Mouse (Mus musculus) liver, embryonic 11.5 days (tissue): ENCODE measurements around the gene Oxa1l. TPM values are rescaled to one million over a fixed set of nuclear protein-coding genes. Genes with fewer than 3 reads are reported as not detected.

ENCODE experiments used
- ATAC-seq: fragments of 200-750 bp; cut with Nextera tagmentation; replicated peaks from 2 replicates; pipeline ENCODE4 v1.8.0; 2017; ENCODE audit warnings: moderate number of reproducible peaks, mild to moderate bottlenecking, moderate TSS enrichment, moderate library complexity; ENCODE audit not compliant: low FRiP score
- DNase-seq: peaks from one replicate; pipeline ENCODE4 v3.0.0-alpha.2; 2017; ENCODE audit warnings: low spot score
- H3K27ac ChIP-seq: fragments of 300-500 bp; sonication (generic); 2 replicates; pipeline ENCODE4 v1.5.1; 2014; ENCODE audit warnings: mild to moderate bottlenecking, low read depth, low read length, control low read depth
- H3K27me3 ChIP-seq: fragments of 300-500 bp; sonication (generic); replicated peaks from 2 replicates; pipeline ENCODE4 v1.6.1; 2014; ENCODE audit warnings: low read length, mixed read lengths; ENCODE audit not compliant: control insufficient read depth, insufficient read depth
- H3K36me3 ChIP-seq: fragments of 300-500 bp; sonication (generic); 2 replicates; pipeline ENCODE4 v1.6.1; 2014; ENCODE audit warnings: mild to moderate bottlenecking, low read length, moderate library complexity, mixed read lengths; ENCODE audit not compliant: control insufficient read depth, insufficient read depth
- H3K4me1 ChIP-seq: fragments of 300-500 bp; sonication (generic); replicated peaks from 2 replicates; pipeline ENCODE4 v1.6.1; 2014; ENCODE audit warnings: low read length, mixed read lengths; ENCODE audit not compliant: control insufficient read depth, insufficient read depth
- H3K4me2 ChIP-seq: fragments of 300-500 bp; sonication (generic); 2 replicates; pipeline ENCODE4 v1.6.1; 2014; ENCODE audit warnings: mild to moderate bottlenecking, control low read depth, moderate library complexity
- H3K4me3 ChIP-seq: fragments of 300-500 bp; sonication (generic); 2 replicates; pipeline ENCODE4 v1.5.1; 2014; ENCODE audit warnings: low read depth, low read length, control low read depth
- H3K9ac ChIP-seq: fragments of 300-500 bp; sonication (generic); 2 replicates; pipeline ENCODE4 v1.6.1; 2014; ENCODE audit warnings: low read depth, low read length, control low read depth
- H3K9me3 ChIP-seq: fragments of 300-500 bp; sonication (generic); 2 replicates; pipeline ENCODE4 v1.6.1; 2016; ENCODE audit warnings: low read length, inconsistent platforms, mixed read lengths; ENCODE audit not compliant: control insufficient read depth
- WGBS: fragments of 180-500 bp; shearing (Covaris S2); extraction: QIAGEN DNeasy Blood & Tissue Kit; methylation state at CpG from one replicate; pipeline ENCODE4 v1.1.7; 2014; 5-methylcytosine and 5-hydroxymethylcytosine counted together
- polyA plus RNA-seq: library from polyadenylated mRNA; unstranded; fragments of >200 nt; fragmentation: Nextera tagmentation; extraction: Ambion mirVana; gene quantifications from 2 replicates; pipeline ENCODE4 v1.2.1, GENCODE M21; 2014

The Oxa1l gene
- 42.3 and 46.7 TPM in 2 replicates for polyA plus RNA-seq

- DNase-seq = peak; percentile 96
- H3K4me2 ChIP-seq = peak within 1 kb of the TSS; percentile 89
Observed at GRCm38 (mm10) chr14:54360577-54361340, at the start of gene Oxa1l. Gene Oxa1l, plus strand, starts transcription at chr14:54360834.

DNA sequence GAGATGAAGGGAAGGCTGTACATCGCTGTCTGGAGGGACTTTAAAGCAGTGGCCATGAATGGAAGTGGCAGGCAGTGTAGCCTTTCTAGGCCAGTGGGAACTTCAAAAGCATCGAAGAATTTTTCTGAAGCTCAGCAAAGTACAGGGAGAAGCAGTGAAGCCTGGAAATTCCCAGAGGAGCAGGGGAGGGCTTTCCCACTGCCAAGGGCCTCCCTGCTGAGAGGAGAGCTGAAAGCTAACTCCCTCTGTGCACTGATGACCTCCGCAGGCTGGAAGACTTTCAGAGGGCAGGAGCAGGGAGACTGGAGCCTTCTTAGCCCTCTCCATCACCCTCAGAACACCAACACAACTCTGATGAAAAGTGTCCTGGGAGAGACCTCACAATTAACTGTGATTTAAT is 48.9 kb upstream of the Oxa1l start:
- Histone ChIP-seq H3K4me3 (no peak overlapping the region), H3K27me3 (no peaks in the 10 kb centered on the region), H3K4me1 (no peaks in the 10 kb centered on the region), H3K27ac (no peak overlapping the region), H3K9ac (no peak overlapping the region), H3K4me2 (no peak overlapping the region), H3K9me3 (no peaks in the 10 kb centered on the region), H3K36me3 (no peaks in the 10 kb centered on the region)
- 39% methylated on average over 3 of the region's 3 CpGs for WGBS
- DNase-seq (no peak), ATAC-seq (no peak)

More at GRCm38 (mm10) chr14:54360577-54361340, at the start of gene Oxa1l:
- WGBS = 1% methylated on average over 48 of the region's 48 CpGs
- Histone ChIP-seq H3K27ac (peak within 1 kb of the TSS; percentile 23), H3K4me1 (peaks cover 9% of the 10 kb centered on the region), H3K27me3 (no peaks in the 10 kb centered on the region), H3K4me3 (peak within 1 kb of the TSS; percentile 72), H3K9me3 (no peaks in the 10 kb centered on the region; the same call in 1 of the 2 replicates), H3K9ac (peak within 1 kb of the TSS; percentile 88), H3K36me3 (peaks cover 10% of the 10 kb centered on the region)
- peak; percentile 84 for ATAC-seq

GRCm38 (mm10) chr14:54321556-54322376 is 38.9 kb upstream of the Oxa1l start:
- no peaks in the 10 kb centered on the region for H3K9me3 ChIP-seq
- H3K4me2 ChIP-seq = no peak overlapping the region
- H3K27me3 ChIP-seq = no peaks in the 10 kb centered on the region
- DNase-seq = no peak
- no peak overlapping the region for H3K4me3 ChIP-seq
- WGBS = 75% methylated on average over 18 of the region's 18 CpGs
- ATAC-seq = no peak
- H3K36me3 ChIP-seq = no peaks in the 10 kb centered on the region
- H3K27ac ChIP-seq = no peak overlapping the region
- no peaks in the 10 kb centered on the region for H3K4me1 ChIP-seq
- no peak overlapping the region for H3K9ac ChIP-seq

- Histone ChIP-seq H3K27me3 (no peaks in the 10 kb centered on the region), H3K9me3 (no peaks in the 10 kb centered on the region), H3K36me3 (no peaks in the 10 kb centered on the region), H3K4me3 (no peak overlapping the region), H3K27ac (no peak overlapping the region), H3K4me1 (no peaks in the 10 kb centered on the region), H3K4me2 (no peak overlapping the region), H3K9ac (no peak overlapping the region)
- WGBS = 63% methylated on average over 5 of the region's 5 CpGs
- DNase-seq = no peak
- no peak for ATAC-seq
Observed at GRCm38 (mm10) chr14:54324486-54324885, 36.1 kb upstream of the Oxa1l start.

DNA sequence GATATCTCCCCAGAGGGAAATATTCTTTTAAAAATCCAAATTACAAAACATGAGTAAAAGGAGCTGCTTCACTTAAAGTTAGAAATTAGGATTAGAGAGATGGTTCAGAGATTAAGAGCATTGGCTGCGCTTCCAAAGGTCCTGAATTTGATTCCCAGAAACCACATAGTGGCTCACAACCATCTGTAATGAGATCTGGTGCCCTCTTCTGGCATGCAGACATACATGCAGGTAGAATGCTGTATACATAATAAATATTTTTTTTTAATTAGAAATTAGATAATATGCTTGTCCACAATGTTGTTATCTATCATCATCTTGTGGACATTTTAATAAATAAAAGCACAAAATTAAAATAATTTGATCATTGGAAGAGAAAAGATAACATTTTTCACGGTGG is 32.1 kb upstream of the Oxa1l start:
- Histone ChIP-seq H3K9ac (no peak overlapping the region), H3K4me2 (no peak overlapping the region), H3K27ac (no peak overlapping the region), H3K4me3 (no peak overlapping the region), H3K9me3 (no peaks in the 10 kb centered on the region), H3K36me3 (no peaks in the 10 kb centered on the region), H3K27me3 (no peaks in the 10 kb centered on the region), H3K4me1 (no peaks in the 10 kb centered on the region)
- ATAC-seq = no peak
- 68% methylated on average over 2 of the region's 2 CpGs for WGBS
- DNase-seq = no peak

- Histone ChIP-seq H3K9ac (no peak overlapping the region), H3K9me3 (no peaks in the 10 kb centered on the region), H3K4me1 (no peaks in the 10 kb centered on the region), H3K27ac (no peak overlapping the region), H3K27me3 (no peaks in the 10 kb centered on the region), H3K4me2 (no peak overlapping the region), H3K4me3 (no peak overlapping the region), H3K36me3 (no peaks in the 10 kb centered on the region)
- DNase-seq (no peak), ATAC-seq (no peak)
- WGBS = 38% methylated on average over 9 of the region's 9 CpGs
Observed at GRCm38 (mm10) chr14:54329201-54329600, 31.4 kb upstream of the Oxa1l start.

DNA sequence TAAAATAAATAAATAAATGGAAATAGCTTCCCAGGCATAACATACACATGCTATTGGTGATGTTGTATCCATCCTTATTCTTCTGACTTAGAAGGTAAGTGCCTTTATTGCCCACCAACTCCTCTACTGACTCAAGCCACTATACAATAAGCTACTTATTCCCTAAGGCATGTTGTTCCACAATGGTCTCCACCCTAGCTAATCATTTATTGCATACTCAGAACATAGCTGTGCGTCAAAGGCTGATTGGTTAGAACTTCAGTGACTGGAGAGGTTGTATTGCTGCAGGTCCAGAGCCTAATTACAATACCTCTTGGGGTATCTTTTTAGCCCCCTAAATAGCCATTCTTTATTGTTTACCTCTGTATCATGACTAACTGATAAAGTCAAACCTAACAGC is 29.5 kb upstream of the Oxa1l start:
- no peaks in the 10 kb centered on the region for H3K9me3 ChIP-seq
- no peak overlapping the region for H3K4me3 ChIP-seq
- 92% methylated on average over 1 of the region's 1 CpGs for WGBS
- no peak for DNase-seq
- no peaks in the 10 kb centered on the region for H3K36me3 ChIP-seq
- no peak overlapping the region for H3K27ac ChIP-seq
- no peak for ATAC-seq
- H3K27me3 ChIP-seq = no peaks in the 10 kb centered on the region
- H3K4me1 ChIP-seq = no peaks in the 10 kb centered on the region
- H3K9ac ChIP-seq = no peak overlapping the region
- H3K4me2 ChIP-seq = no peak overlapping the region

DNA sequence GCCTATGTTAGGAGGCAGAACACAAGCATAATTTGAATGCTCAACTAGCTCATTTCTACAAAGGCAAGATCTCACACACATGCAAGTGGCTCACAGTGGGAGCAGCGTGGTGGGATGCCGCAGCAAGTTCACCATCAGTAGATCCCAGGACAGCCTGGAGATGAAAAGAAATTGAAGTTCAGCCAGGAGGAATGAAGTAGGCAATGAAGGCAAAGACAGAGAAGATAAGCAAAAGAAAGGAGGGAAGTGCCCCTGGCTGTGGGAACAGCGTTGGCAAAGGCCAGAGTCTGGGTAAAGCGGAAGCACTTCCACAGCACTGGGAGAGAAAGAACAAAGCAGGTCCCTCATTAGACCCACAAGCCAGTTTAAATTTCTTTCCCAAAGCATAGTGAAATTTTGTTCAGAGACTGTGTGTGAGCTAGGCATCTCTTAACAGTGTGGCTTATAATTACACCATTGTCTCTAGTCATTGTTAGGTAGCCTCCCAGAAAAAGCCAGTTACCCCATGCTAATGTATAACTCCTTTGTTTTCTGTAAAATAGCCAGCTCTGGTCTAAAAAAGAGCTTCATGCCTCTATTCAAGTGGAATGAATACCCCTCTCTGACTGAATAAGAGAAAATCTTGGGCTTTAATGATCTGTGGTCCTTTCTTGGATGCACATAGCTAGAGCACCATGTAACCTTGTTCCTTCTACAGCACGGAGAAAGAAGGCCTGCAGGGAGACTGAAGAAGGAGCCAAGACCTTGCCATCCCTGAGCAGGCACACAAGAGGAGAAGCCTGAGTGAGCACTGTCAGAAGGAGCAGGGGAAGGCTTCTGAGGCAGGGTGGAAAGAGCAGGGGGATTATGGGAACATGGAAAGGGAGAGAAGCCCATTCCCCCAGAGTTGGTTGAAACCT is 28.2 kb upstream of the Oxa1l start:
- Histone ChIP-seq H3K4me1 (no peaks in the 10 kb centered on the region), H3K4me3 (no peak overlapping the region), H3K9me3 (no peaks in the 10 kb centered on the region), H3K9ac (no peak overlapping the region), H3K27ac (no peak overlapping the region), H3K4me2 (no peak overlapping the region), H3K27me3 (no peaks in the 10 kb centered on the region), H3K36me3 (no peaks in the 10 kb centered on the region)
- ATAC-seq (no peak), DNase-seq (no peak)
- WGBS = 81% methylated on average over 5 of the region's 5 CpGs
